Mouse (Mus musculus): ENCODE measurements around the gene Ets2.

DNA sequence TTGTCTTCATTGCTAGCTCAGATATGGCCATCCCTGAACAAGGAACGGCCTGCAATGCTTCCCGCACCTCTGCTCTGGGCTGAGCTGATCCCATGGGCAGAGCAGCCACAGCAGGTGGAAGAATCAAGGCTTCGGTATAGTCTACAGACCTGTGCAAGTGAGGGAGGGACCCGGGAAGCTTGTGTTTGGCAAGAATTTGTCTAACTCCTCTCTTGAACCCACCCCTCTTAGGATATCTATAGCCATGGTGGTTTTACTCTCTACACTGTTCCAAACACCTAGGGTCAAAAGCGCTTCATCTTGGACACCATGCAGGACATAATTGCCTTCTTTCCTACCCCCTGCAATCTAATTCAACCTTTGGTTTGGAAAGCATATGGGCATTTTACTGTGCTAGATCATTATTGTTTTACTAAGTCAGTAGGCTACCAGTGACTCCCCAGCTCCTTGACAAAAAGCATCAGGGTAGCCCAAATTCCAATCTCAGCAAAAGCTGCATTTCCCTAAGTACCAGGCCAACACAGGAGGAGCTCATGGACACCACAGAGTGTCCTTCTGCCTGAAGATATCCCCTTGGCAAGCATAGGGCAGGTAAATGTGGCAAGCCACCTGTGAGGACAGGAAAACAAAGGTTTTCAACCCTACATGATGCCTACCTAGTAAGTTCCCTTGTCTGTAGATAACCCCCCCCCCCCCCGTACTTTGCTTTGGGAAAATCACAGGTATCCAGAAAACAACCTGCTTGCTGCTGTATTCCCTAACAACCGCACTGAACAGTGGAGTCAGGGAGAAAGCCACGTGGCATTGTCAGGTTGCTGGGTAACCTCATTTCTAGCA lies 57.5 kb downstream of the Ets2 start:
- TF ChIP-seq CTCF (IDR thresholded peaks at IDR 0.05; ENCODE audit: low read depth): no peak
- no peak for TF ChIP-seq EP300 (IDR thresholded peaks at IDR 0.05; ENCODE audit: low read depth)
